Mouse (Mus musculus) layer of hippocampus, adult 9-10 months (tissue): ENCODE data around the gene Limk2.

Experiments
- DNase-seq: peaks from one replicate; pipeline ENCODE4 v3.0.0; 2022; ENCODE audit warnings: low spot score

Limk2 gene

GRCm38 (mm10) chr11:3333111-3333695, 75.8 kb downstream of the Limk2 start:
- no peak for DNase-seq

- DNase-seq: peak; percentile 84
These were observed 77.0 kb downstream of the Limk2 start for GRCm38 (mm10) chr11:3331756-3332642.

- DNase-seq: no peak
These were observed 77.8 kb downstream of the Limk2 start for GRCm38 (mm10) chr11:3330991-3331750.

- DNase-seq: peak; percentile 78
These were observed 78.4 kb downstream of the Limk2 start for GRCm38 (mm10) chr11:3330566-3330965.

- no peak for DNase-seq
These were observed 79.0 kb downstream of the Limk2 start, which contains the start of gene Pik3ip1 for GRCm38 (mm10) chr11:3329891-3330451. Pik3ip1 (plus strand) TSS chr11:3330401.

GRCm38 (mm10) chr11:3328806-3329775, 79.9 kb downstream of the Limk2 start:
- no peak for DNase-seq

GRCm38 (mm10) chr11:3328271-3328670, 80.7 kb downstream of the Limk2 start:
- no peak for DNase-seq

GRCm38 (mm10) chr11:3318286-3318685, 90.7 kb downstream of the Limk2 start:
- DNase-seq: no peak

GRCm38 (mm10) chr11:3314148-3314547, 94.8 kb downstream of the Limk2 start:
- no peak for DNase-seq

- DNase-seq: no peak
These were observed 95.7 kb downstream of the Limk2 start for GRCm38 (mm10) chr11:3313294-3313693.

- no peak for DNase-seq
These were observed 97.2 kb downstream of the Limk2 start for GRCm38 (mm10) chr11:3311586-3312347.

- DNase-seq: no peak
These were observed 98.0 kb downstream of the Limk2 start for GRCm38 (mm10) chr11:3310789-3311585.

GRCm38 (mm10) chr11:3309884-3310283, 99.1 kb downstream of the Limk2 start:
- DNase-seq: no peak

- DNase-seq: no peak
These were observed 101.1 kb downstream of the Limk2 start for GRCm38 (mm10) chr11:3307875-3308274.

GRCm38 (mm10) chr11:3305821-3306220, 103.2 kb downstream of the Limk2 start:
- DNase-seq: no peak

- no peak for DNase-seq
These were observed 106.2 kb downstream of the Limk2 start for GRCm38 (mm10) chr11:3302792-3303191.

- DNase-seq: no peak
These were observed 106.6 kb downstream of the Limk2 start for GRCm38 (mm10) chr11:3302385-3302784.

- no peak for DNase-seq
These were observed 107.9 kb downstream of the Limk2 start for GRCm38 (mm10) chr11:3301075-3301474.

- no peak for DNase-seq
These were observed 110.2 kb downstream of the Limk2 start for GRCm38 (mm10) chr11:3298813-3299185.
